ENCODE assay signal across 21 mouse cellular contexts in the genomic region with DNA sequence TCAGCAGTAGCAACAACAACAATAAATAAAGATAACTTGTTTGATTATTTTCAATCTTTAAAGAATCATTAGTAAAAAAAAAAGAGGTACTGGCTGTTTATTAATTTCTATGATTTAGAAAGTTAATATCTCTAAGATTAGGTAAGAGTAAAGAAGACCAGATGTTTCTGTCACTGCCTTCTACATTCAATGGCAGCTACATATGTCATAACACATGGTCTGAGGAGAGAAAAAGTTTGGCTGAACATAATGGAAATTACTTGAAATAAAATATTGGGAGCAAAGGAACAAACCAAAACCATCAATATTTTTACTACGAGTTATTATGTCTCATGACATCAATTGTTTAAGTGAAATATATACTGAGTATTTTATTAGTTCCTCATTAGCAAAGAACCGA.
DNase-seq lines count a peak whose midpoint lies in the region; ATAC-seq and TF ChIP-seq lines count a peak whose summit lies in the region.
"Had no signal": no experiment of that assay in that cellular context is flagged by ENCODE, and none has a peak within 500 bp of the region (broad histone marks: within the 10 kb centered on the region; RNA-seq: fewer than 3 reads in every experiment).

No protein-coding gene starts in this region.

- no peaks in the 10 kb centered on the region for H3K9me3 ChIP-seq in lung, embryonic 14.5 days (ENCODE audit: low read depth, low read length)
- H3K9me3 ChIP-seq in lung, embryonic 16.5 days (ENCODE audit: control insufficient read depth, low read length): no peaks in the 10 kb centered on the region
- no peaks in the 10 kb centered on the region for H3K9me3 ChIP-seq in lung, postnatal 0 days (ENCODE audit: low read length)
- H3K9me3 ChIP-seq: G1E had no signal

- ATAC-seq in lung, embryonic 14.5 days (ENCODE audit: insufficient read depth): 0 out of 2 replicates have a peak, but pooled peaks have one; percentile 51
- ATAC-seq in lung, embryonic 16.5 days (ENCODE audit: low read depth): peak; percentile 68
- ATAC-seq in lung, postnatal 0 days: no peak
- ATAC-seq: activated CD4-positive, CD25-positive, alpha-beta regulatory T cell, adult 4 months; CD4-positive, CD25-positive, alpha-beta regulatory T cell, adult 4 months; Patski had no signal

- no peaks in the 10 kb centered on the region for H3K36me3 ChIP-seq in lung, embryonic 14.5 days (ENCODE audit: insufficient read depth)
- H3K36me3 ChIP-seq in lung, embryonic 16.5 days (ENCODE audit: control insufficient read depth, insufficient read depth, low read length): no peaks in the 10 kb centered on the region
- no peaks in the 10 kb centered on the region for H3K36me3 ChIP-seq in lung, postnatal 0 days (ENCODE audit: insufficient read depth, low read length)
- H3K36me3 ChIP-seq: G1E had no signal

- no peak for TF ChIP-seq CTCF in lung, embryonic 14.5 days (IDR thresholded peaks at IDR 0.05; ENCODE audit: low read depth)
- TF ChIP-seq CTCF in lung, adult 2 months (IDR thresholded peaks at IDR 0.05; ENCODE audit: insufficient read depth, low read length): no peak
- no peak for TF ChIP-seq CTCF in lung, postnatal 0 days (IDR thresholded peaks at IDR 0.05)

- DNase-seq in lung, embryonic 14.5 days: peak; percentile 55
- no peak for DNase-seq in lung, postnatal 25 days (ENCODE audit: low spot score)
- DNase-seq in lung, adult 2 months: no peak
- peak; percentile 39 for DNase-seq in lung, postnatal 0 days (ENCODE audit: low spot score)
- DNase-seq in lung, postnatal 10 days: no peak
- DNase-seq: adrenal gland, adult 2 months; adrenal gland, adult 8-10 months; adrenal gland, postnatal 10 days; adrenal gland, postnatal 14 days; adrenal gland, postnatal 25 days; adrenal gland, postnatal 36 days; B cell, adult 2 months; cerebellum, adult 11 months; cerebellum, adult 11-12 months; cerebellum, adult 18-20 months had no signal

- no peak for TF ChIP-seq EP300 in lung, postnatal 0 days (IDR thresholded peaks at IDR 0.05)

- no peak overlapping the region for H3K4me3 ChIP-seq in lung, embryonic 14.5 days (ENCODE audit: low read depth, low read length)
- no peak overlapping the region for H3K4me3 ChIP-seq in lung, embryonic 16.5 days (ENCODE audit: low read length)
- H3K4me3 ChIP-seq in lung, adult 2 months (replicated peaks; ENCODE audit: extremely low read depth, low read depth, low read length): no peak overlapping the region
- H3K4me3 ChIP-seq in lung, postnatal 0 days (ENCODE audit: low read depth, low read length): no peak overlapping the region

- H3K9ac ChIP-seq in lung, embryonic 14.5 days: no peak overlapping the region
- no peak overlapping the region for H3K9ac ChIP-seq in lung, embryonic 16.5 days (ENCODE audit: low read length)
- no peak overlapping the region for H3K9ac ChIP-seq in lung, postnatal 0 days (replicated peaks; ENCODE audit: low read depth)

- H3K4me2 ChIP-seq in lung, embryonic 14.5 days: no peak overlapping the region
- no peak overlapping the region for H3K4me2 ChIP-seq in lung, embryonic 16.5 days (ENCODE audit: low read depth, low read length)
- no peak overlapping the region for H3K4me2 ChIP-seq in lung, postnatal 0 days (replicated peaks; ENCODE audit: low read depth, low read length)

- 45% methylated on average over 2 of the region's 2 CpGs for WGBS in lung, embryonic 14.5 days
- 42% methylated on average over 2 of the region's 2 CpGs for WGBS in lung, embryonic 16.5 days
- 62% methylated on average over 2 of the region's 2 CpGs for WGBS in lung, adult 2 months
- 52% methylated on average over 2 of the region's 2 CpGs for WGBS in lung, postnatal 0 days

- H3K4me1 ChIP-seq in lung, embryonic 14.5 days (ENCODE audit: insufficient read depth): no peaks in the 10 kb centered on the region
- H3K4me1 ChIP-seq in lung, embryonic 16.5 days (replicated peaks; ENCODE audit: control insufficient read depth, insufficient read depth, low read length): no peaks in the 10 kb centered on the region
- H3K4me1 ChIP-seq in lung, adult 2 months (ENCODE audit: control insufficient read depth, insufficient read depth, low read length): no peaks in the 10 kb centered on the region
- no peaks in the 10 kb centered on the region for H3K4me1 ChIP-seq in lung, postnatal 0 days (ENCODE audit: insufficient read depth, low read depth, low read length)

- H3K27ac ChIP-seq in lung, embryonic 14.5 days (ENCODE audit: low read depth): no peak overlapping the region
- H3K27ac ChIP-seq in lung, embryonic 16.5 days (ENCODE audit: low read length): no peak overlapping the region
- H3K27ac ChIP-seq in lung, postnatal 0 days (ENCODE audit: low read length): no peak overlapping the region

- no peak for TF ChIP-seq POLR2A in lung, adult 2 months (IDR thresholded peaks at IDR 0.05; ENCODE audit: borderline replicate concordance, extremely low read depth, low read depth, low read length)

- no peaks in the 10 kb centered on the region for H3K27me3 ChIP-seq in lung, embryonic 14.5 days (ENCODE audit: insufficient read depth, low read length)
- no peaks in the 10 kb centered on the region for H3K27me3 ChIP-seq in lung, embryonic 16.5 days (ENCODE audit: control insufficient read depth, insufficient read depth, low read depth, low read length)
- no peaks in the 10 kb centered on the region for H3K27me3 ChIP-seq in lung, postnatal 0 days (replicated peaks; ENCODE audit: insufficient read depth, low read length)
- H3K27me3 ChIP-seq: CH12.LX, Patski had no signal

Comparison
In these comparisons a context has a peak if more than half of its experiments do, and no peak if none do; other contexts are left out.
1. DNase-seq: peak in lung, embryonic 14.5 days (single experiment) and lung, postnatal 0 days (single experiment); none in lung, postnatal 25 days (single experiment), lung, adult 2 months (single experiment) and lung, postnatal 10 days (single experiment).